Mouse (Mus musculus) lung, postnatal 0 days (tissue): ENCODE measurements around the gene Mpz.

Experiments used
- CTCF ChIP-seq: IDR thresholded peaks from 2 replicates; pipeline ENCODE4 v1.5.1; 2016; ENCODE audit warnings: antibody characterized with exemption, mild to moderate bottlenecking
- EP300 ChIP-seq: IDR thresholded peaks from 2 replicates; pipeline ENCODE4 v1.6.1; 2016; ENCODE audit warnings: antibody characterized with exemption, mild to moderate bottlenecking, control low read depth

DNA sequence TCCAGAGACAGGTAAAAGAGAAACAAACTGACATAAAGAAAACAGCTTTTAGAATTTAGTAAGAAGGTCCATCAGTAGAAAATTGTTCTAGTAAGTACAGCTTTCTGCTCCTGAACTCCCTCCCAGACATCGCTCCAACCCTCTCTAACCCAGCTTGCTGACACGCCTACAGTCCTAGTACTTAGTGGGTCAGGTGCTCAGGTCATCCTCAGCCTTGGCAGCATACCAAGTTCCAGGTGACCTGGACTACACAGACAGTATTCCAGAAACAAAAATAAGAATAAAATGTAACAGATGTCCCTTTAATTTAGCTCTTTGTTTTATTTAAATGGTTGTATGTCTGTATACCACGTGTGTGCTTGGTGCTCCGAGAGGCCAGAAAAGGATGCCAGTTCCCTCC, 1.5 kb downstream of the Mpz start:
- no peak for TF ChIP-seq CTCF
- no peak for TF ChIP-seq EP300
